Mouse (Mus musculus) cerebellum, postnatal 4 days (tissue): ENCODE results near the gene Atp1a2.
"Not testable (repeated sequence)": the region's sequence is repeated elsewhere in the genome, so short reads cannot be mapped to it uniquely, and the experiment has no call there.

ENCODE experiments used
- DNase-seq, 2 experiments: peaks; one replicate each; pipeline ENCODE4 v3.0.0; 2022; ENCODE audit warnings: low spot score in 2 of 2, mixed read lengths in 1 of 2

The Atp1a2 gene

DNA sequence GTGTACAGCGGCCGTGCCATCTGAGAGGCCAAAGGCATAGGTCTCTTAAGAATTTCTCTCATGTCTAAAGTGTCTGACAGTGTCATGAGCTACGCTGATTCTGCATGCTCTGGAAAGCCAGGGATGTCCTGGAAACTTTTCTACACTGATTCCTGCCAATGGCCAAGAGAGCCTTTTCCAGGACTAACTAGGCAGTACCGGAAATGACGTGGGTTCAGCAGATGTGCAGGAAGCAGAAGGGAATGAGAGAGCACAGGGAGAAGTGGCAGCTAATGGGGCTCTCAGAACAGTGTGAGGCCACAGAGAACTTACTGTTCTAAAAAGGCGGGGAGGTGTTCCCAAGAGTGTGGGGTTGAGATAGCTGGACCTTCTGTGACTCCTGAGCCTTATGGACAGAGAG, 24.5 kb downstream of the Atp1a2 start:
- DNase-seq, result no peak

DNA sequence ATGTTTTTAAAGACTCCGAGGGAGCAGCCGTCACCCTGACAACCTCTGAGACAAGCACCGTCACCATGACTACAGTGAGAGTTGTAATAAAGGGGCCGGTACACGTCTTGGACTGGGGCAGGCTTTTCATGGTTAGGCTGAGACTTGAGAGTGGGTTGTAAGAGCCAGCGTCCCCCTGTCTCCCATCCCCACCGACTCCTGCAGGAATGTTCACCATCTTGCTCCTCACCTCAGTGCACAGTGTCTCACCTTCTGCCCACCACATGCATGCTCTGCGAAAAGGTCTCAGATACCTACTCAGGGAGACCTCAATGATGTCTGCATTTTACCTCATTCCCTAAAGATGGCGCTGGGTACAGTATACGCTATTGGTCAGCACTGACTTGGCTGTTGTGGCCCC, 26.1 kb downstream of the Atp1a2 start:
- no peak for DNase-seq

- DNase-seq, result no peak
Measured at GRCm38 (mm10) chr1:172271208-172271607, 26.7 kb downstream of the Atp1a2 start.

DNA sequence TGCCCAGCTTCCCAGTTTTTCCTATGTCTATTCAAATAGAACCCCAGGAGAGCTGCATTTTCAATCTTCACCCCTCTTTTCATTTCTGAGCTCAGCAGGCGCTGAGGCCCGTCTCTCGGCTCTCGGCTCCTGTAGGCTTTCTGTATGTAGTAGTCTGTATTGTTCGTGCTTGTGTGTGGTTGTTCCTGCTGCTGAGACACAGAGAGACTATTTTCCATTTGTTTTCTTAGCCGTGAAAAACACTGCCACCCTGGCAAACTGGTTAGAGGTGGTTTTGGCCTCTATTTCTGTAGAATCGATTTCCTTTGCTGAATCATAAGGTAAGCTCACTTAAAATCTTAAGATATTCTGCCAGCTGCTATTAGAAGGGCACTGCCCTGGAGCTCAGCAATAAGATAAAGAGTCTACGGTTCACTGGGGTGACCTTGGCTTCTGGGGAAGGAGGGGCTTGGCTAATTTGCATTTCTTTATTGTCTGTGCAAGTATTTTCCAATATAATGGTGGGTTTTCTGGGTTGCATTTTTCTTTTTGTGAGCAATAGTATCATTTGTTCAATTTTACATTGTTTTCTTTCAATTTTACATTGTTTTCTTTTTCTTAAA, 36.3 kb downstream of the Atp1a2 start, which contains the start of gene Igsf8:
TSS of gene Igsf8 (plus strand) at position 165 of the 602 bp plus-strand sequence.
- DNase-seq, result no peak

- DNase-seq, result no peak
Measured at GRCm38 (mm10) chr1:172258314-172258713, 39.5 kb downstream of the Atp1a2 start, which contains the start of gene Atp1a4. TSS of gene Atp1a4 (minus strand) at chr1:172258414.

GRCm38 (mm10) chr1:172247679-172248078, 50.2 kb downstream of the Atp1a2 start:
- DNase-seq, result peak in 1 of 2 experiments; percentile 25

DNA sequence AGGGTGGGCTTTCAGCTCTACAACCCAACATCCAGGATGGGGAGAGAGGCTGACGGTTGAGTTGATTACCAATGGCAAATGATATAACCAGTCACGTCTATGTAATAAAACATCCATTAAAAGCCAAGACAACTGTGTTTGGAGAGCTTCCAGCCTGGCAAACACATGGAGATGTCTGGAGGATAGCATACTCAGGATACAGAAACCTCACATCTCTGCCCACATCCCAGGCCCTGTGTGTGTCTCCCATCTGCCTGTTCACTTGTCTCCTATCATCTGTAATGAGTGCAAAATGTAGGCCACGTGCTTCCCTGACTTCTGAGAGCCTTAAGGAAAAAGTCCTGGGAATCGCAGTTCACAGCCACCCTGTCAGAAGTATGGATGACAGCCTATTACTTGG, 50.6 kb downstream of the Atp1a2 start:
- no peak for DNase-seq

GRCm38 (mm10) chr1:172244645-172245044, 53.2 kb downstream of the Atp1a2 start:
- not testable (repeated sequence) for DNase-seq

GRCm38 (mm10) chr1:172243547-172244205, 54.2 kb downstream of the Atp1a2 start:
- no peak for DNase-seq

DNA sequence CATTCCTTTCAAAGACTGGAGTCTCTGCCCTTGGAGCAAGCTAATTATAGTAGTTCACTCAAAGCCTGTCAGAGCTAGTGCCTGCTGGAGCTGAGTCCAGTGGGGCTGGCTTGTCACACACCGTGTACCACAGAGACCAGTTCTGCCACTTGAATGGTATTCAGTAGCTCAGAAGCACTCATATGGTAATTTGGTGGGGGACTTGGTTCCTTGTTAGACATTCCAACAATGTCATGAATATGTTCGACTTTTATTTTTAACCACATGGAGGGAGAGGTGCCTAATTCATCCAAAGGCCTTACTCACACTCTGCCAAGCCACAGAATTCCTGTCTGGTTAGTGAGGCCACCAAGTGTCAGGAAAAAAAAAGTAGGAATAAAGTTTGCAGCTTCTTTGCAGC, 55.5 kb downstream of the Atp1a2 start:
- DNase-seq, result no peak

- DNase-seq, result no peak
Measured at GRCm38 (mm10) chr1:172240945-172241708, 56.7 kb downstream of the Atp1a2 start.

DNA sequence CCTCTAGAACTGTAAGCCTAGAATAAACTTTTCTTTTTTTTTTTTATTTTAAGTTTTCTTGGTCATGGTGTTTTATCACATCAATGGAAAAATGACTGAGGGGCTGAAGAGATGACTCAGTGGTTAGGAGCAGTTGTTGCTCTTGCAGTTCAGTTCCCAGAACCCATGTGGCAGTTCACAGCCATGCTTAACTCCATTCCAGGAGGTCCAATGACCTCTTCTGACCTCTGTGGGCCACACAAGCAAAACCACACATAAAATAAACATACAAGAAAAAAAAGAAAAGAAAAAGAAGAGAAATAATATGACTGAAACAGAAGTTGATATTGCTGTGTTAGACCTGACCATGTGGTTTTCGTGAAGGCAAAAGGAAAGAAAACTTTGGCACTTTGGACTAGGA, 68.6 kb downstream of the Atp1a2 start:
- DNase-seq, result no peak

GRCm38 (mm10) chr1:172228209-172228608, 69.7 kb downstream of the Atp1a2 start:
- no peak for DNase-seq
